Mouse (Mus musculus): Measurements from ENCODE around the gene Flnc. TPM values are rescaled to one million over a fixed set of nuclear protein-coding genes. Genes with fewer than 3 reads are reported as not detected.

The Flnc gene
- polyA plus RNA-seq, 1 experiment from 2014 or later = 0.17 TPM

- peak; percentile 79 for DNase-seq (ENCODE audit: low spot score)
Observed at GRCm38 (mm10) chr6:29484716-29485559, 51.9 kb downstream of the Flnc start.

GRCm38 (mm10) chr6:29485951-29486350 lies 52.9 kb downstream of the Flnc start:
- DNase-seq (ENCODE audit: low spot score) = no peak

DNA sequence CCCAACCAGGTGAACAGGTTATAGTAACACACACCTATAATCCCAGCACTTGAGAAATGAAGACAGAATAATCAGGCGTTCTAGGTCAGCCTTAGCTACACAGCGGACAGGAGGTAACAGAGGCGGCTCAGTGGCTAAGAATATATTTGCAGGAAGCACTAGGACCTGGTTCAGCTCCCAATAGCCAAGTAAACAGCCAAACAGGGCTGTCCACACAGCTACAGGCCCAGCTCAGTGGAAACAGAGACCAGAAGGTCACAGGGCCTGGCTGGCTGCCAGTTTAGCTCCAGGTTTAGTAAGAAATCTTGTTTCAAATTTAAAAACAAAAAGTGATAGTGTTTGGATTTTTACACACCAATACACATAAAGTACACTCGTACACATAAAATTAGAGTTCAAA lies 61.0 kb downstream of the Flnc start:
- no peak for DNase-seq (ENCODE audit: low spot score)

DNA sequence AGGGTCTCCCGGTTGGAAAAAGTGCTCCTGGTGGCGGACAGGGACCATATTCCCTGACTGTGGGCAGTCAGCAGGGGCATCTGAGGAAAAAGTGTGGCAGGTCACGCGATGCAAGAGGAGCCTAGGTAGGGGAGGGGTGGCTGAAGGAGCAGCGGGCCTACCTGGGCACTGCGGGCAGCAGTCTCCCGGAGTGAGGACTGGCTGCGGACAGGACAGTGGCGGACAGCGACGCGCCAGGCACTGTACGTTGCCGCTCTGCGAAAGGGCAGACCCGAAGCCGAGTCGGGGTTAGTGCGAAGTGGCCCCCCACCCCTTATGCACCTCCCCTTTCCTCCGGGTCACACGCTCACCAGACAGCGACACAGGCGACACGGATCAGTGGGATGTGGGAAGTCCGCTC lies 63.2 kb downstream of the Flnc start:
- no peak for DNase-seq (ENCODE audit: low spot score)

- DNase-seq (ENCODE audit: low spot score) = no peak
Observed at GRCm38 (mm10) chr6:29497791-29498190, 64.7 kb downstream of the Flnc start.

- no peak for DNase-seq (ENCODE audit: low spot score)
Observed at GRCm38 (mm10) chr6:29500177-29500576, 67.1 kb downstream of the Flnc start.

DNA sequence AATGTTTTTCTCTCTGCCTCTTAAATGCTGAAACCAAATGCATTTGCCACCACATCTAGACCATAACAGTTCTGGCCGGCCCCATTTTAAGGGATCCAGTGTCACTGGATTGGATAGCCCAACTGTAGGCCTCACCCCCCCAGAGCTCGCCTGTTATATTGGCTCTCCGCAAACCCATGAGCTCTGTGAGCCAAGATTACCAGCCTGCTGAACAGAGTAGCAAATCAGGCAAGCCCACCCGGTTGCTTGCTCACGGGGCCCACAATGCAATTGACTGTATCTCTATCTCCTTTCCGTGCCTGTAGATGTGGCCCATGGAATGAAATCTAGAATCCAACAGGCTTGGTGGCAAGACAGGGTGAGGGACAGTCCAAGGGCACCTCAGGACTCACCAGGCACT lies 67.8 kb downstream of the Flnc start:
- DNase-seq (ENCODE audit: low spot score) = no peak

- DNase-seq (ENCODE audit: low spot score) = no peak
Observed at GRCm38 (mm10) chr6:29501599-29501998, 68.5 kb downstream of the Flnc start.

- no peak for DNase-seq (ENCODE audit: low spot score)
Observed at GRCm38 (mm10) chr6:29505493-29505892, 72.4 kb downstream of the Flnc start.

- no peak for DNase-seq (ENCODE audit: low spot score)
Observed at GRCm38 (mm10) chr6:29506834-29507233, 73.8 kb downstream of the Flnc start.

- no peak for DNase-seq (ENCODE audit: low spot score)
Observed at GRCm38 (mm10) chr6:29507447-29508309, 74.6 kb downstream of the Flnc start, which contains the start of gene Kcp. Gene Kcp, minus strand, starts transcription at chr6:29507952.

DNA sequence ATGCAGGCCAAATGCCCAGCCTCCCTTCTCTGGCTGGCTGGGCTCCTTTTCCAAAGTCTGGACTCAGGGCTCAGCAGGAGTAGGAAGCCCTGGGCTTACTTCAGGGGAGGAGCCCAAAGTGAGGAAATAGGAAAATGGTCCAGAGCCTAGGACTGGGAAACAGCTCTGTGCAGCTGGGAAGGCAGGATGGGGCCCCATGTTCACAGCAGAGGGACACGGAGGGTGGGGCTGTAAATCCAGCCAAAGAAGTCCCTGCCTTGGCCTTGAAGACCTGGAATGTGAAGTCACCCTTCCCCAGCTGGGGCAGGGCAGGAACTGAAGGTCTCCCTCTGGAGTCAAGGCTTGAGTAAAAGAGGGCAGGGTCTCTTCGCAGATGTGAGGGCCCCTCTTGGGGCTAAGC lies 76.0 kb downstream of the Flnc start:
- DNase-seq (ENCODE audit: low spot score) = no peak

Small RNA genes within 50 kb of the gene (microRNA-seq; reads per million reads assigned to microRNA genes)
- gene Gm26220 (ENCODE audit: borderline number of aligned reads) (not detected), gene Gm44354 (ENCODE audit: borderline number of aligned reads) (not detected)

Other genes with a start within 250 kb of the Flnc start
- 138 and 141 TPM in 2 replicates for gene Impdh1, start 216.9 kb upstream of the Flnc start, polyA plus RNA-seq (2015; fragmentation: Nextera tagmentation; extraction: Ambion mirVana)
- 55.2 and 59.9 TPM in 2 replicates for gene Hilpda, start 160.8 kb upstream of the Flnc start, polyA plus RNA-seq (2015; fragmentation: Nextera tagmentation; extraction: Ambion mirVana)
- gene Fam71f2, start 153.7 kb upstream of the Flnc start, polyA plus RNA-seq (2015; fragmentation: Nextera tagmentation; extraction: Ambion mirVana) = 0.61 and 0.73 TPM in 2 replicates
- not detected in 2 replicates for gene Fam71f1, start 114.1 kb upstream of the Flnc start, polyA plus RNA-seq (2015; fragmentation: Nextera tagmentation; extraction: Ambion mirVana)
- gene Calu, start 85.2 kb upstream of the Flnc start, polyA plus RNA-seq (2015; fragmentation: Nextera tagmentation; extraction: Ambion mirVana) = 106 and 118 TPM in 2 replicates
- 0.15 and 0.17 TPM in 2 replicates for gene Opn1sw, start 44.8 kb upstream of the Flnc start, polyA plus RNA-seq (2015; fragmentation: Nextera tagmentation; extraction: Ambion mirVana)
- gene Ccdc136, start 36.9 kb upstream of the Flnc start, polyA plus RNA-seq (2015; fragmentation: Nextera tagmentation; extraction: Ambion mirVana) = 1.8 and 2.5 TPM in 2 replicates
- gene Atp6v1f, start 34.5 kb downstream of the Flnc start, polyA plus RNA-seq (2015; fragmentation: Nextera tagmentation; extraction: Ambion mirVana) = 381 and 416 TPM in 2 replicates
- gene Atp6v1fnb, start 38.2 kb downstream of the Flnc start, polyA plus RNA-seq (2015; fragmentation: Nextera tagmentation; extraction: Ambion mirVana) = not detected in 2 replicates
- 0.82 and 1.2 TPM in 2 replicates for gene Kcp, start 74.7 kb downstream of the Flnc start, polyA plus RNA-seq (2015; fragmentation: Nextera tagmentation; extraction: Ambion mirVana)
- gene Irf5, start 93.4 kb downstream of the Flnc start, polyA plus RNA-seq (2015; fragmentation: Nextera tagmentation; extraction: Ambion mirVana) = 12.3 and 13.4 TPM in 2 replicates
- gene Tnpo3, start 176.6 kb downstream of the Flnc start, polyA plus RNA-seq (2015; fragmentation: Nextera tagmentation; extraction: Ambion mirVana) = 68.8 TPM in 2 replicates

All from thymus, postnatal 0 days (tissue).